Mouse (Mus musculus): Measurements from ENCODE around the gene C2cd4b.

GRCm38 (mm10) chr9:67793501-67793900 lies 34.3 kb downstream of the C2cd4b start:
- TF ChIP-seq POLR2A (IDR thresholded peaks at IDR 0.05; ENCODE audit: low read depth, low read length) (no peak), CTCF (conservative IDR thresholded peaks at IDR 0.05; ENCODE audit: insufficient read depth, insufficient read length, low read depth, low read length) (no peak)

Measured in kidney, adult 2 months (tissue).